Mouse (Mus musculus) left cerebral cortex, adult 18-20 months (tissue): Measurements from ENCODE around the gene Alox12b. TPM values are rescaled to one million over a fixed set of nuclear protein-coding genes. Genes with fewer than 3 reads are reported as not detected.

Experiments
- DNase-seq, 2 experiments: peaks; one replicate each; pipeline ENCODE4 v3.0.0; 2021 to 2022; ENCODE audit warnings: low spot score in 2 of 2, mixed read lengths in 1 of 2
- long read RNA-seq, 2 experiments: library from polyadenylated mRNA; stranded (forward); transcript quantifications; one replicate each; pipeline ENCODE4 v2.0.0; 2021
- total RNA-seq, 2 experiments: library from RNA; stranded (reverse); gene quantifications; 2 replicates each; pipeline ENCODE4 v1.2.3; 2021

Gene Alox12b
- 10 to 100 TPM in 1 of 2 experiments, 1 to 10 TPM in 1; 9.8 to 13.7 TPM for total RNA-seq
- long read RNA-seq, experiment 1, partial matches to known transcripts = 5 of 10 reads
- long read RNA-seq, experiment 1, other reads (novel, unspliced or antisense) = 1 of 10 reads
- long read RNA-seq, experiment 2, partial matches to known transcripts = 8 of 10 reads
- long read RNA-seq, experiment 2, other reads (novel, unspliced or antisense) = 1 of 10 reads

GRCm38 (mm10) chr11:69156800-69157199, at the start of gene Alox12b:
TSS of gene Alox12b (plus strand) at chr11:69156989.
- peak; percentile 49 to 54 for DNase-seq

DNA sequence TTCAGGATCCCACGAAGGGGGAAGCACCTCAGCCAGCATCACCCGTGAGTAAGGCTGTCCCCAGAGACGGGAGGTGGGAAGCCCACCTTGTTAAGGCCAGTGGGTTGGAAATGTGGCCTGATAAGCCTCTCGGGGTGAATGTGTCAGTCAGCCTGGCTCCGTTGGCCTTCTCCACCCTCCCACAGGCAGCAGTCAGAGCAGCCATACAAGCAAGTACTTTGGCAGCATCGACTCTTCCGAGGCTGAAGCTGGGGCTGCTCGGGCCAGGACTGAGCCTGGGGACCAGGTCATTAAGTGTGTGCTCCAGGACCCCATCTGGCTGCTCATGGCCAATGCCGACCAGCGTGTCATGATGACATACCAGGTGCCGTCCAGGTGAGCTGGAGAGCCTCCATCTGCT, 49.1 kb upstream of the Alox12b start:
- DNase-seq = no peak

GRCm38 (mm10) chr11:69108223-69108622, 48.6 kb upstream of the Alox12b start:
- no peak for DNase-seq

DNA sequence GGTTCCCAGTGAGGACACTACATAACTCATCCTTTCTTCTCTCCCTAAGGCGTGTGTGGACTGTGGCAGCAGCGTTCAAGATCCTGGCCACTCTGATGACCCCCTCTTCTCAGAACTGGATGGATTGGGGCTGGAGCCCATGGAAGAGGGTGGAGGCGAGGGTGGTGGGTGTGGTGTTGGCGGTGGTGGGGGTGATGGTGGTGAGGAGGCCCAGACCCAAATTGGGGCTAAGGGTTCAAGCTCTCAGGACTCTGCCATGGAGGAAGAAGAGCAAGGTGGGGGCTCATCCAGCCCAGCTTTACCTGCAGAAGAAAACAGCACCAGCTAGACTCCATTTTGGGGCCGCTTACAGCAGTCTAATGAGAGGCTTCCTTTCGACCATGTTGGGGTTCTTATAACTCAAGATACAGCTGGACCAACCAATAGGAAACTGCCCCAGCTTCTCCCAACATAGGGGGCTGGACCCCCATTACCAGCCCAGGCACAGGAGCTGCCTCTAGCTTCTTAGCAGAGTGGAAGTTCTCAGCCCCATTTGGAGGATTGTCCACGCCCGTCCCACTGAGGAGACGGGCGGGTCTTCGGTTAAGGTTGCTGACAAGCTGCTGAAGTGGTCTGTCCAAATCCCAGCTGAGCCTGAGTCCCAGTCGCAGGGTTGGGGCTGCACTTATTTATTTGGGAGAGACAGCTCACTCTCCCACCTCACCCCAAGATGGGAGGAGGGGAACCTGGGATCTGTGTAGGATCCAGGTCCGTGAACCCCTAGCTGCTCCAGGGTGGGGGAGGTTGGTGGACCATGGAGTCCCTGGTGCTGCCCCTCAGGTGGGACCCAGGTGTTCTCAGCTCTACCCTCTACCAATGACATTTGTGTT, 47.5 kb upstream of the Alox12b start:
- no peak for DNase-seq

GRCm38 (mm10) chr11:69110319-69111046, 46.3 kb upstream of the Alox12b start:
- peak; percentile 86 to 91 for DNase-seq

DNA sequence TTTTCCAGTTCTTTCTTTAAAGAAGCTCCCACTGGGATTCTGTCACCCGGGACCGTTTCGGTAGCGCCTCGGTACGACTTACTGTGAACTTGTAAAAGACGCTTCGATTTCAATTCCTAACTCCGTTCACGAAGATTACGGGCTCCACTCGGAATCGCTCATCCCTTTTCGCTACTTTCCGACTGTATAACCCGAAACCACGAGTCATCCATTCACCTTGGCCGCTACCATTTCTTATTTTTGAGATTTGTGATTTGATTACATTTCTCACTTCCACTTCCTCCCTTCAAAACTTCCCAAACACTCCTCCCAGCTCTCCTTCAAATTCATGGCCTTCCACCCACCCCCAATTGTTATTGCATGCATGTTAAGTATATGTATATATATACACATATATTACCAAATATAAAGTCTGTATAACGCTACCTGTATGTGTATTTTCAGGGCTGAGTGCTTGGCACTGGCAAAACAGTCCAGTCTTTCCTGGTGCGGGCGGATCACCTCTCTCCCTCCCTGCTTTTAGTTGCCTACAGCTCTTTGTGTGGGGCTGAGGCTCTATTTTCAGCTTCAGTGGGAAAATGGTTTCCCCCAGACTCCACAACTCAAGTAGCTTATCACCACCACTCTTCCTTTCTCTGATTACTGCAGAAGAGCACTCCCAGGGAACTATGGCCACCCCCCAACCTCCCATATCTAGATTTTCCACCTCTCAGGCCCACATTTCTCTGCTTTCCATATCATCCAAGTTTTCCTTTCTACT, 45.6 kb upstream of the Alox12b start:
- DNase-seq = no peak

DNA sequence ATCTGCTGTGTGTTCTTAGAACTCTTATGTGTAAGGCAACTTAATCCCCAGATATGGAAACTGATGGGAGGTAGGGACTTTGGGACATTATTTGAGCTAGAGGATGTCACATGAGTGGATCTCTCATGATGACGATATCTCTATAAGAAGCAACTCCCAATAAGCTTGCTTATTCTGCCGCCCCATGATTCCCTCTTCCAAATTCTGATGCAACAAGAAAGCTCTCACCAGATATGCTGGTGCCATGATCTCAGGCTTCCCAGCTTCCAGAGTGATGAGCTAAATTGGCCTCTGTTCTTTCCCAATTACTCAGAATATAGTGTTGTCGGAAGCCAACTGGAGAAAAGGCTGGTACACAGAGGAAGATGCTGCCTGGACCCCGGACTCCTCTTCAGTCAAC, 44.9 kb upstream of the Alox12b start:
- DNase-seq = no peak

DNA sequence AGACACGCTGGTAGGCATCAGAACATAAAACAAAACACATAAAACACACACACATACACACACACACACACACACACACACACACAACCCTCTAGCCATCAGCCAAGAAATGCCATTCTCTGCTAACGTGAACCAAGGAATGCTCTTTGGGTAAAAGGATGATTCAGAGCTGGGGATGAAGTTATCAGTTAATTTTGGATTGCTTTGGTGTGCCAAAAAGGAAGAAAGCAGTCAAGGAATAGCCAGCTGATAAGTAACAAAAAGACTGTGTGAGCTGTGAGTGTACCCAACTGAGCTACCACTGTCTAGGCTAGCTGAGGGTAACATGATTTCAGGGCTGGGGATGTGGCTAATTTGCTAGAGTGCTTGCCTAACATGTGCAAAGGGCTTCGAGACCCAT, 42.8 kb upstream of the Alox12b start:
- DNase-seq = no peak

DNA sequence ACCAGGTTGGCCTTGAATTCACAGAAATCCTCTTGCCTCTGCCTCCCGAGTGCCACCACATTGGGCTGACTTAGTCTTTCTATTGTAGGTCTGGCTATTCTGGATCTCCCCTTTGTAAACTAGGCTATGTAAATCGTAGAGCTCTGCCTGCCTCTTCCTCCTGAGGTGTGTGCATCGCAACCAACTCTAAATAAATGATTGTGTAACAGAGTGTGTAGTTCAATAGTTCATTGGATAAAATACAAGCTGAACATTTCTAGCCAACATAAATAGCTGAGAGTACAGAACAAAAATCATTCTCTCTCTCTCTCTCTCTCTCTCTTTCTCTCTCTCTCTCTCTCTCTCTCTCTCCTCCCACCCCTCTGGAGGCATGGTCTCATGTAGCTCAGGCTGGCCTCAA, 42.2 kb upstream of the Alox12b start:
- DNase-seq = no peak

GRCm38 (mm10) chr11:69116843-69117242, 39.9 kb upstream of the Alox12b start:
- DNase-seq = no peak

DNA sequence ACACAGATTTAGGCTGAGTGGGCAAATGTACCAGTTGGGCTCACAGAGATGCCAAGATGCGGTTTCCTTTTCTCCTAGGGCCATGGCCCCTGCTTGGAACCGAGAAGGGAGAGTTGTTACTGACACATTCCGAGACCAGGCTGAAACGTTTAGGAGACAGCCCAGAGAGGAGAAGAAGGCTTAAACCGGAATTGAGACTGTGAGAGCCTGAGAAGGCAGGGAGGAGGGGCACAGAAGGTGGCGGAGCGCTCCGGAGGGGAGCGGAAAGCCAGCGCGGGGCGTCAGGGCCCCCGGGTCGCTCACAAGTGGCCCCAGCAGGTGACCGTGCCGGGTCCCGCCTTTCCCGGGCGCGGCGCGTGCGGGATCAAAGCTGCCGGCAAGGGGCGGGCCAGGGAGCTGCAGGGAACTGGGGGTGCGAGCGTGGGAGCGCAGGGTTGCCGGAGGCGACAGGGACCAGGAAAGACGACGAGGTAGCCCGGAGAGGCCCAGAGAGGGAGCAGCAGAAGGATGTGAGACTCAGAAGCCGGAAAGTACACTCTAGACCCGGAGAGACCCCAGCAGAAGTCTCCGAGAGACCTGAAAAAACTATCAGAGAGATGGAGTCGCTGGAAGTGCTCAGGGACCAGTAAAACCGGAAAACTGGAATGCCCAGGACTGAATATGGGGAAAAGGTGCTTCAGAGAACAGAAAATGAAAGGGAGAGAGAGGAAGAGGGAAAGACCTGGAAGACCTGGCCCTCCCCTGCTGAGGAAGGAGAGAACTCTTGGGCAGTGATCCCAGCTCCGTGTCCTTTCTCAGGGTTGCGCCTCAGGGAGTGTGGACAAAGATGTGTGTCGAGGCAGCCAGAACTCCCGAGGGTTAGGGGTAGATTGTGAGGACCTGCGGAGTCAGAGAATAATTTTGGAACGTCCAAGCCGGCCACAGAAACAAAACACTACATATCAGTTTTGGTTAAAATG, 38.8 kb upstream of the Alox12b start:
- peak; percentile 51 to 58 for DNase-seq

GRCm38 (mm10) chr11:69118765-69119164, 38.0 kb upstream of the Alox12b start:
- DNase-seq = peak; percentile 87 to 92

DNA sequence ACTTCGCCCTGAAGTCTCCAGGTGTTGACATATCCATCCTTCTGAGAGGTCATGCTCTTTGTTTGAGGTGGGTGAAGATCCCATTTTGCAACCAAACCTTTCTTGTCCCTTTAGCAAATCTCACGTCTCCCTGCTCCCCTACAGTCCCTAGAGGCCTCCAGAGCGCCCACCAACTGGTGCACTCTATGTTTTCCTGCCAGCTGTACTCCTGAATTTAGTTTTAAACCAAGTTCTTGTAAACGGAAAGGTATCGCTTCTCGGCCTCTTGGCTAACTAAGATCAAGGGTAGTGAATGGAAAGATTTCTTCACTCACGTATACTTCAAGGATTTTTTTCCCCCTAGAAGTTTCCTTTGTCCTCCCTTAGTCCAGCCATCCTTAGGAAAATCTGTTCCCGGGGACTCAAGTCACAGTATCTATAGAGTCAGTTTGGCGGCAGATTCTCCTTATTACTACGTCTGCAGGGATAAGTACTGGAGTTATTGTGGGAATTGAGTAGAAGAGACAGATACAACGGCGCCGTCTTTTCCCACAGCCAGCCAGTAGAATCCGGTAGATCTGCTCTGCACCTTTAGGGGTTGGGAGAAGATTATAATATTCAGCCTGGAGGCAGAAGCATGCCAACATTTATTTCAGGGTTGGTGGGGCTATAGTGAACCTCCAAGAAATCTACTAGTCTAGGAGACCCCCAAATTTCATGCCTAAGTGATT, 37.2 kb upstream of the Alox12b start:
- DNase-seq = no peak

DNA sequence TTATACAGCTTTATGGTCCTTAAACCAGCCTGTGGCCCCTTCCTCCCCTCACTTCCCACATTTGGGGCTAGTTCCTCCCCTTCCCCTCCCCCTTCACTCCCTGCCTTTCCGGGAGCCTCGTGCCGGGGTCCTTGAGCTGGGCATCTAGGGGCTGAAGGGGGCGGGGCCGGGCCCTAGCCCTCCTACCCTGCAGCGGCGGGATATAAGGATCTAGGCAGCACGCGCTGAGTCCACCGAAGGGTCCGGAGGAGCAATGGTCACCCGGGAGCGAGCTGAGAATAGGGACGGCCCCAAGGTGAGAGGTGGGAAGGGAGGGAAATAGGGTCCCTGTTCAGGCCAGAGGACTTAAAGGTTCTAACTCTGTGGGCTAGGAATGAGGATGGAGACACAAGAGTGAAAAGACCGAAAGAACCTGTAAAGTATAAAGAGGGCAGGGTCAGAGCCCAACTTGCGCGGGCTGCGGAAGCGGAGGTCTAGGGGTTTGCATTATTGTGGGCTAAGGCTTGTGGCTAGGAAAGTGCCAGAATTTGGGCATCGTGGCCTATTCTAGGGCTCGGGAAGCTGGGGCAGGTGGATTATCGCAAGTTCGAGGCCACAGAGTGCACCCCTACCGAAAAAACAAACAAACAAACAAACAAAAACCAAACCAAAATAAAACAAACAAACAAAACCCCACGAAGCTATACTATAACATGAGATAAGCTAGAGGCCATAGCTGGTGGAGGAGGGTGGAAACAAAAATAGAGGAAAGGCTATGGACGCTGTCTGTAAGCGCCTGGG, 36.4 kb upstream of the Alox12b start, which contains the start of gene Hes7:
TSS of gene Hes7 (plus strand) at position 184 of the 780 bp plus-strand sequence.
- no peak for DNase-seq

- no peak for DNase-seq
Measured at GRCm38 (mm10) chr11:69121001-69121740, 35.6 kb upstream of the Alox12b start.

DNA sequence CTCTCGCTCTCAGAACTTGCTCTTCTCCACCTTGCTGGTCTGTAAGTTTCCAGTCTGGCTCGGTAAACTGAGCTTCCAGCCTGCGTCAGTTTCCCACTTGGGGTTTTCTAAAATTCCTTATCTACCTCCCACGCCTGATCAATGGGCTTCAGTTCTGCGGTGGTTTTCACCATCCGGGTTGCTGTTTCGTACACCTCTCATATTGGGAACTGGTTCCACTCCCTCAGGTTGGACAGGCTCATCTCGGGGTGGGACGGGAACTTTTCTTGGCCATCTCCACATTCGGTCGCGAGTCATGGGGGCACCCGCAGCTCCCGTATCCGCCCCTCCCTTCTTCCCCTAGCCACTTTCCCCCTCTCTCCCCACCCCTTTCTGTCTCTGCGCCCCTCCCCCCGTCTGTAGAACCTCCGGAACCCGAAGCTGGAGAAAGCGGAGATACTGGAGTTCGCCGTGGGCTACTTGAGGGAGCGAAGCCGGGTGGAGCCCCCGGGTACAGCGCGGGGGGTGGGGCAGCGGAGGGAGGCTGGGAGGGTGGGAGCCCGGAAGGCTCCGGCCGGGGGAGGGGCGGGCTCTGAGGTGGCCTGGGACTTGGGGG, 35.0 kb upstream of the Alox12b start:
- DNase-seq = no peak

DNA sequence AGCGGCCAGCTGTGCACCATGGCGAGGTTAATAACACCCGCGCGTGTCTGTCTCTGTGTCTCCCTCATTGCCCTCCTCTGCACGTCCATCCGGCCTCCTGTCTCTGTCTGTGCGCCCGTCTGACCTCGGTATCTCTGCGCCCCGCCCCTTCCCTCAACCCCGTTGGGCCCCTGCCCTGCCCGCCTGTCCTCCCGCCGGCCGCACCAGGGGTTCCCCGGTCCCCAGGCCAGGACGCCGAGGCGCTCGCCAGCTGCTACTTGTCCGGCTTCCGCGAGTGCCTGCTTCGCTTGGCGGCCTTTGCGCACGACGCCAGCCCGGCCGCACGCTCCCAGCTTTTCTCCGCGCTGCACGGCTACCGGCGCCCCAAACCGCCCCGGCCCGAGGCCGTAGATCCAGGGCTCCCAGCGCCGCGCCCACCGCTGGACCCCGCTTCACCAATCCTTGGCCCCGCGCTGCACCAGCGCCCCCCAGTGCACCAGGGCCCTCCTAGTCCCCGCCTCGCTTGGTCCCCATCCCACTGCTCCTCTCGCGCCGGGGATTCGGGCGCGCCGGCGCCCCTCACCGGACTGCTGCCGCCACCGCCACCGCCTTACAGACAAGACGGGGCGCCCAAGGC, 34.3 kb upstream of the Alox12b start, which contains the start of gene 9130213A22Rik:
TSS of gene 9130213A22Rik (minus strand) at position 254 of the 616 bp plus-strand sequence.
- peak; percentile 80 to 86 for DNase-seq
